Mouse (Mus musculus): ENCODE results near the gene Clic1. TPM values are rescaled to one million over a fixed set of nuclear protein-coding genes. Genes with fewer than 3 reads are reported as not detected.
A peak's percentile ranks its signal among the peaks of the same experiment; 100 is the strongest.
"Not testable (repeated sequence)": the region's sequence is repeated elsewhere in the genome, so short reads cannot be mapped to it uniquely, and the experiment has no call there.

Clic1 gene
- polyA plus RNA-seq, 1 experiment from 2014 or later, result 141 TPM

GRCm38 (mm10) chr17:35031272-35031671, 18.5 kb upstream of the Clic1 start:
- H3K27ac ChIP-seq, result no peak overlapping the region
- WGBS (ENCODE audit: insufficient replicate concordance), result 82% methylated on average over 11 of the region's 11 CpGs
- no peak for ATAC-seq (ENCODE audit: low read depth)

GRCm38 (mm10) chr17:35031880-35032279, 17.9 kb upstream of the Clic1 start:
- H3K27ac ChIP-seq, result no peak overlapping the region
- H3K4me1 ChIP-seq (replicated peaks), result peaks cover 61% of the 10 kb centered on the region
- no peak overlapping the region for H3K4me2 ChIP-seq
- ATAC-seq (ENCODE audit: low read depth) (no peak), DNase-seq (no peak)
- no peak overlapping the region for H3K4me3 ChIP-seq (replicated peaks)
- H3K9ac ChIP-seq, result no peak overlapping the region
- WGBS (ENCODE audit: insufficient replicate concordance), result 54% methylated on average over 7 of the region's 7 CpGs
- H3K9me3 ChIP-seq (replicated peaks), result no peaks in the 10 kb centered on the region
- no peaks in the 10 kb centered on the region for H3K36me3 ChIP-seq
- no peaks in the 10 kb centered on the region for H3K27me3 ChIP-seq

More at GRCm38 (mm10) chr17:35031272-35031671, 18.5 kb upstream of the Clic1 start:
- H3K4me2 ChIP-seq, result no peak overlapping the region
- H3K9me3 ChIP-seq (replicated peaks), result no peaks in the 10 kb centered on the region
- H3K36me3 ChIP-seq, result no peaks in the 10 kb centered on the region
- no peak overlapping the region for H3K9ac ChIP-seq
- DNase-seq, result no peak
- no peaks in the 10 kb centered on the region for H3K27me3 ChIP-seq
- no peak overlapping the region for H3K4me3 ChIP-seq (replicated peaks)
- peaks cover 62% of the 10 kb centered on the region for H3K4me1 ChIP-seq (replicated peaks)

- 63% methylated on average over 8 of the region's 8 CpGs for WGBS (ENCODE audit: insufficient replicate concordance)
- Histone ChIP-seq H3K4me2 (no peak overlapping the region), H3K27me3 (no peaks in the 10 kb centered on the region), H3K9me3 (replicated peaks) (no peaks in the 10 kb centered on the region), H3K27ac (no peak overlapping the region), H3K4me1 (replicated peaks) (peaks cover 58% of the 10 kb centered on the region), H3K36me3 (no peaks in the 10 kb centered on the region), H3K9ac (no peak overlapping the region), H3K4me3 (replicated peaks) (no peak overlapping the region)
- ATAC-seq (ENCODE audit: low read depth), result no peak
- DNase-seq, result no peak
Observed at GRCm38 (mm10) chr17:35032323-35032870, 17.4 kb upstream of the Clic1 start.

- H3K4me3 ChIP-seq (replicated peaks); ATAC-seq (ENCODE audit: low read depth); DNase-seq; H3K9ac ChIP-seq; H3K9me3 ChIP-seq (replicated peaks); H3K4me2 ChIP-seq; H3K27me3 ChIP-seq; H3K36me3 ChIP-seq; H3K27ac ChIP-seq: not testable (repeated sequence)
- WGBS (ENCODE audit: insufficient replicate concordance), result 62% methylated on average over 1 of the region's 1 CpGs
- peaks cover 45% of the 10 kb centered on the region for H3K4me1 ChIP-seq (replicated peaks)
Observed at GRCm38 (mm10) chr17:35033703-35034102, 16.1 kb upstream of the Clic1 start.

- WGBS (ENCODE audit: insufficient replicate concordance), result 62% methylated on average over 6 of the region's 6 CpGs
- Histone ChIP-seq H3K9ac (no peak overlapping the region; the same call in 1 of the 2 replicates), H3K4me1 (replicated peaks) (peaks cover 42% of the 10 kb centered on the region), H3K36me3 (no peaks in the 10 kb centered on the region), H3K4me2 (no peak overlapping the region), H3K4me3 (replicated peaks) (no peak overlapping the region), H3K9me3 (replicated peaks) (no peaks in the 10 kb centered on the region), H3K27me3 (no peaks in the 10 kb centered on the region), H3K27ac (no peak overlapping the region; the same call in 1 of the 2 replicates)
- ATAC-seq (ENCODE audit: low read depth) (no peak), DNase-seq (no peak)
Observed at GRCm38 (mm10) chr17:35034896-35035295, 14.9 kb upstream of the Clic1 start.

GRCm38 (mm10) chr17:35039121-35039873, 10.5 kb upstream of the Clic1 start:
- no peaks in the 10 kb centered on the region for H3K36me3 ChIP-seq
- DNase-seq, result no peak
- H3K27ac ChIP-seq, result no peak overlapping the region
- no peak overlapping the region for H3K9ac ChIP-seq
- no peak for ATAC-seq (ENCODE audit: low read depth)
- no peak overlapping the region for H3K4me2 ChIP-seq
- WGBS (ENCODE audit: insufficient replicate concordance), result 80% methylated on average over 11 of the region's 11 CpGs
- H3K27me3 ChIP-seq, result no peaks in the 10 kb centered on the region
- no peak overlapping the region for H3K4me3 ChIP-seq (replicated peaks)
- H3K4me1 ChIP-seq (replicated peaks), result peaks cover 45% of the 10 kb centered on the region
- H3K9me3 ChIP-seq (replicated peaks), result no peaks in the 10 kb centered on the region

- no peak overlapping the region for H3K4me3 ChIP-seq (replicated peaks)
- ATAC-seq (ENCODE audit: low read depth), result no peak
- H3K4me1 ChIP-seq (replicated peaks), result peaks cover 80% of the 10 kb centered on the region
- peak overlapping the region; percentile 0; the same call in 1 of the 2 replicates for H3K9ac ChIP-seq
- no peak overlapping the region for H3K4me2 ChIP-seq
- 68% methylated on average over 4 of the region's 4 CpGs for WGBS (ENCODE audit: insufficient replicate concordance)
- DNase-seq, result no peak
- no peaks in the 10 kb centered on the region for H3K36me3 ChIP-seq
- H3K9me3 ChIP-seq (replicated peaks), result no peaks in the 10 kb centered on the region
- no peaks in the 10 kb centered on the region for H3K27me3 ChIP-seq
- peak overlapping the region; percentile 97 for H3K27ac ChIP-seq
Observed at GRCm38 (mm10) chr17:35043794-35044193, 6.0 kb upstream of the Clic1 start.

GRCm38 (mm10) chr17:35044904-35045806, 4.6 kb upstream of the Clic1 start:
- Histone ChIP-seq H3K9me3 (replicated peaks) (no peaks in the 10 kb centered on the region), H3K36me3 (no peaks in the 10 kb centered on the region), H3K27ac (peak overlapping the region; percentile 97), H3K4me1 (replicated peaks) (peaks cover 83% of the 10 kb centered on the region), H3K27me3 (no peaks in the 10 kb centered on the region), H3K9ac (peak overlapping the region; percentile 95), H3K4me3 (replicated peaks) (peak overlapping the region; percentile 75), H3K4me2 (peak overlapping the region; percentile 100)
- ATAC-seq (ENCODE audit: low read depth) (peak; percentile 55), DNase-seq (peak; percentile 63)
- 19% methylated on average over 7 of the region's 7 CpGs for WGBS (ENCODE audit: insufficient replicate concordance)

- peak overlapping the region; percentile 97 for H3K27ac ChIP-seq
- H3K9me3 ChIP-seq (replicated peaks), result no peaks in the 10 kb centered on the region
- H3K9ac ChIP-seq, result peak overlapping the region; percentile 95
- no peak for DNase-seq
- peaks cover 82% of the 10 kb centered on the region for H3K4me1 ChIP-seq (replicated peaks)
- H3K36me3 ChIP-seq, result no peaks in the 10 kb centered on the region
- H3K4me2 ChIP-seq, result peak overlapping the region; percentile 100
- no peak for ATAC-seq (ENCODE audit: low read depth)
- WGBS (ENCODE audit: insufficient replicate concordance), result 3% methylated on average over 48 of the region's 48 CpGs
- peak overlapping the region; percentile 75 for H3K4me3 ChIP-seq (replicated peaks)
- H3K27me3 ChIP-seq, result no peaks in the 10 kb centered on the region
Observed at GRCm38 (mm10) chr17:35045807-35046680, 3.7 kb upstream of the Clic1 start.

GRCm38 (mm10) chr17:35046681-35047455, 2.9 kb upstream of the Clic1 start, which contains the start of gene Msh5:
Msh5 (minus strand) TSS chr17:35046745.
- no peaks in the 10 kb centered on the region for H3K9me3 ChIP-seq (replicated peaks)
- ATAC-seq (ENCODE audit: low read depth), result peak; percentile 85
- H3K4me2 ChIP-seq, result peak within 1 kb of the TSS; percentile 100
- peak within 1 kb of the TSS; percentile 95 for H3K9ac ChIP-seq
- DNase-seq, result peak; percentile 97
- peaks cover 82% of the 10 kb centered on the region for H3K4me1 ChIP-seq (replicated peaks)
- no peaks in the 10 kb centered on the region for H3K36me3 ChIP-seq
- WGBS (ENCODE audit: insufficient replicate concordance), result 1% methylated on average over 33 of the region's 33 CpGs
- H3K27ac ChIP-seq, result peak within 1 kb of the TSS; percentile 97
- H3K27me3 ChIP-seq, result no peaks in the 10 kb centered on the region
- H3K4me3 ChIP-seq (replicated peaks), result peak within 1 kb of the TSS; percentile 75
